Mouse (Mus musculus) forebrain, embryonic 16.5 days (tissue): ENCODE results near the gene Snupn. TPM values are rescaled to one million over a fixed set of nuclear protein-coding genes. Genes with fewer than 3 reads are reported as not detected.
"Not testable (repeated sequence)": the region's sequence is repeated elsewhere in the genome, so short reads cannot be mapped to it uniquely, and the experiment has no call there.

Experiments
- ATAC-seq: fragments of 200-750 bp; cut with Nextera tagmentation; 2 replicates; pipeline ENCODE4 v1.8.0; 2017; ENCODE audit warnings: mild to moderate bottlenecking, moderate library complexity
- H3K27ac ChIP-seq: fragments of 300-500 bp; sonication (generic); 2 replicates; pipeline ENCODE4 v1.5.1; 2014; ENCODE audit warnings: low read length, control low read depth
- H3K27me3 ChIP-seq: fragments of 300-500 bp; sonication (generic); replicated peaks from 2 replicates; pipeline ENCODE4 v1.6.1; 2014; ENCODE audit warnings: low read length; ENCODE audit not compliant: control insufficient read depth, insufficient read depth
- H3K36me3 ChIP-seq: fragments of 300-500 bp; sonication (generic); 2 replicates; pipeline ENCODE4 v1.6.1; 2014; ENCODE audit not compliant: control insufficient read depth, insufficient read depth
- H3K4me1 ChIP-seq: fragments of 300-500 bp; sonication (generic); replicated peaks from 2 replicates; pipeline ENCODE4 v1.6.1; 2014; ENCODE audit warnings: low read length; ENCODE audit not compliant: control insufficient read depth, insufficient read depth
- H3K4me2 ChIP-seq: fragments of 300-500 bp; sonication (generic); 2 replicates; pipeline ENCODE4 v1.6.1; 2014; ENCODE audit warnings: mild to moderate bottlenecking, low read length, control low read depth
- H3K4me3 ChIP-seq: fragments of 300-500 bp; sonication (generic); replicated peaks from 2 replicates; pipeline ENCODE4 v1.5.1; 2014; ENCODE audit warnings: mild to moderate bottlenecking, low read length, control low read depth
- H3K9ac ChIP-seq: fragments of 300-500 bp; sonication (generic); replicated peaks from 2 replicates; pipeline ENCODE4 v1.6.1; 2014; ENCODE audit warnings: low read depth, low read length, control low read depth
- H3K9me3 ChIP-seq: fragments of 300-500 bp; sonication (generic); 2 replicates; pipeline ENCODE4 v1.6.1; 2016; ENCODE audit warnings: low read length; ENCODE audit not compliant: control insufficient read depth
- WGBS: fragments of 180-500 bp; shearing (Covaris S2); extraction: QIAGEN DNeasy Blood & Tissue Kit; methylation state at CpG from one replicate; pipeline ENCODE4 v1.1.7; 2014; 5-methylcytosine and 5-hydroxymethylcytosine counted together
- polyA plus RNA-seq: library from polyadenylated mRNA; unstranded; fragments of >200 nt; fragmentation: Nextera tagmentation; extraction: Ambion mirVana; gene quantifications from 2 replicates; pipeline ENCODE4 v1.2.1, GENCODE M21; 2015

Snupn gene
- polyA plus RNA-seq, 1 experiment from 2014 or later = 34.0 TPM

- WGBS = 2% methylated on average over 57 of the region's 62 CpGs
- Histone ChIP-seq H3K9ac (peak within 1 kb of the TSS; percentile 93), H3K4me1 (peaks cover 14% of the 10 kb centered on the region), H3K9me3 (no peaks in the 10 kb centered on the region), H3K36me3 (no peaks in the 10 kb centered on the region), H3K4me3 (peak within 1 kb of the TSS; percentile 83), H3K27ac (peak within 1 kb of the TSS; percentile 95), H3K4me2 (peak within 1 kb of the TSS; percentile 66), H3K27me3 (no peaks in the 10 kb centered on the region)
- peak; percentile 95 for ATAC-seq
These were observed 43.9 kb downstream of the Snupn start, which contains the start of gene Ptpn9 for GRCm38 (mm10) chr9:56994286-56995197. Gene Ptpn9, plus strand, starts transcription at chr9:56994923.

GRCm38 (mm10) chr9:56995198-56996027 lies 44.7 kb downstream of the Snupn start:
- H3K9ac ChIP-seq = peak overlapping the region; percentile 93
- peaks cover 14% of the 10 kb centered on the region for H3K4me1 ChIP-seq
- H3K36me3 ChIP-seq = no peaks in the 10 kb centered on the region
- peak overlapping the region; percentile 66 for H3K4me2 ChIP-seq
- H3K27me3 ChIP-seq = no peaks in the 10 kb centered on the region
- peak overlapping the region; percentile 83 for H3K4me3 ChIP-seq
- ATAC-seq = peak; percentile 66
- H3K27ac ChIP-seq = peak overlapping the region; percentile 95
- H3K9me3 ChIP-seq = no peaks in the 10 kb centered on the region
- WGBS = 0% methylated on average over 68 of the region's 80 CpGs

GRCm38 (mm10) chr9:56996028-56996346 lies 45.3 kb downstream of the Snupn start:
- no peak for ATAC-seq
- peaks cover 14% of the 10 kb centered on the region for H3K4me1 ChIP-seq
- peak overlapping the region; percentile 93 for H3K9ac ChIP-seq
- 0% methylated on average over 5 of the region's 5 CpGs for WGBS
- H3K36me3 ChIP-seq = no peaks in the 10 kb centered on the region
- H3K4me2 ChIP-seq = peak overlapping the region; percentile 66
- no peaks in the 10 kb centered on the region for H3K9me3 ChIP-seq
- peak overlapping the region; percentile 83 for H3K4me3 ChIP-seq
- no peaks in the 10 kb centered on the region for H3K27me3 ChIP-seq
- H3K27ac ChIP-seq = peak overlapping the region; percentile 95

GRCm38 (mm10) chr9:56997206-56997605 lies 46.5 kb downstream of the Snupn start:
- 75% methylated on average over 1 of the region's 1 CpGs for whole genome bisulfite sequencing
- not testable (repeated sequence) for H3K4me3 ChIP-seq, H3K4me2 ChIP-seq, ATAC-seq, H3K9me3 ChIP-seq, H3K27me3 ChIP-seq, H3K36me3 ChIP-seq, H3K9ac ChIP-seq, H3K27ac ChIP-seq
- peaks cover 14% of the 10 kb centered on the region for H3K4me1 ChIP-seq

GRCm38 (mm10) chr9:57003011-57003410 lies 52.3 kb downstream of the Snupn start:
- WGBS = 77% methylated on average over 4 of the region's 4 CpGs
- no peak for ATAC-seq
- H3K4me1 ChIP-seq = 0 out of 2 replicates have a peak, but pooled peaks cover 2% of the 10 kb centered on the region

GRCm38 (mm10) chr9:57012393-57012792 lies 61.7 kb downstream of the Snupn start:
- H3K27ac ChIP-seq = no peak overlapping the region
- 84% methylated on average over 1 of the region's 1 CpGs for WGBS
- H3K36me3 ChIP-seq = peaks cover 10% of the 10 kb centered on the region
- no peaks in the 10 kb centered on the region for H3K27me3 ChIP-seq
- H3K9me3 ChIP-seq = peaks cover 7% of the 10 kb centered on the region
- no peaks in the 10 kb centered on the region for H3K4me1 ChIP-seq
- H3K4me3 ChIP-seq = no peak overlapping the region
- ATAC-seq = no peak
- no peak overlapping the region for H3K9ac ChIP-seq
- no peak overlapping the region for H3K4me2 ChIP-seq

More at GRCm38 (mm10) chr9:57003011-57003410, 52.3 kb downstream of the Snupn start:
- Histone ChIP-seq H3K4me3 (no peak overlapping the region), H3K4me2 (no peak overlapping the region), H3K9ac (no peak overlapping the region), H3K27me3 (no peaks in the 10 kb centered on the region), H3K9me3 (0 out of 2 replicates have a peak, but pooled peaks cover 3% of the 10 kb centered on the region), H3K36me3 (no peaks in the 10 kb centered on the region), H3K27ac (no peak overlapping the region)

GRCm38 (mm10) chr9:57012895-57013294 lies 62.2 kb downstream of the Snupn start:
- no peak overlapping the region for H3K27ac ChIP-seq
- no peak overlapping the region for H3K9ac ChIP-seq
- ATAC-seq = no peak
- 73% methylated on average over 4 of the region's 4 CpGs for WGBS
- H3K4me1 ChIP-seq = no peaks in the 10 kb centered on the region
- no peak overlapping the region for H3K4me3 ChIP-seq
- H3K4me2 ChIP-seq = no peak overlapping the region
- H3K9me3 ChIP-seq = peaks cover 5% of the 10 kb centered on the region
- peaks cover 10% of the 10 kb centered on the region for H3K36me3 ChIP-seq
- H3K27me3 ChIP-seq = no peaks in the 10 kb centered on the region

- peaks cover 10% of the 10 kb centered on the region for H3K36me3 ChIP-seq
- no peak for ATAC-seq
- H3K4me3 ChIP-seq = no peak overlapping the region
- 90% methylated on average over 1 of the region's 1 CpGs for WGBS
- no peak overlapping the region for H3K4me2 ChIP-seq
- no peaks in the 10 kb centered on the region for H3K27me3 ChIP-seq
- H3K9me3 ChIP-seq = peaks cover 5% of the 10 kb centered on the region
- no peak overlapping the region for H3K9ac ChIP-seq
- H3K27ac ChIP-seq = no peak overlapping the region
- no peaks in the 10 kb centered on the region for H3K4me1 ChIP-seq
These were observed 63.1 kb downstream of the Snupn start for GRCm38 (mm10) chr9:57013756-57014155.

GRCm38 (mm10) chr9:57014766-57015165 lies 64.1 kb downstream of the Snupn start:
- Histone ChIP-seq H3K4me1 (no peaks in the 10 kb centered on the region), H3K9me3 (peaks cover 5% of the 10 kb centered on the region), H3K27me3 (no peaks in the 10 kb centered on the region), H3K4me2 (no peak overlapping the region), H3K27ac (no peak overlapping the region), H3K4me3 (no peak overlapping the region), H3K9ac (no peak overlapping the region), H3K36me3 (peaks cover 10% of the 10 kb centered on the region)
- no peak for ATAC-seq
- WGBS = 92% methylated on average over 1 of the region's 1 CpGs
